Mouse (Mus musculus) midbrain, postnatal 0 days (tissue): ENCODE measurements at regions not wholly inside any gene's neighbourhood (a gene's known extent, or its start where the extent isn't known, plus 50 kb on each side); places are given as distances from the start of the nearest gene placed in this dataset.

Experiments
- ATAC-seq: fragments of 200-750 bp; cut with Nextera tagmentation; 2 replicates; pipeline ENCODE4 v1.8.0; 2017; ENCODE audit warnings: moderate number of reproducible peaks, mild to moderate bottlenecking, moderate TSS enrichment, moderate library complexity; ENCODE audit not compliant: low FRiP score
- DNase-seq: peaks from one replicate; pipeline ENCODE4 v3.0.0-alpha.2; 2015; ENCODE audit warnings: low spot score
- H3K27ac ChIP-seq: fragments of 300-500 bp; sonication (generic); 2 replicates; pipeline ENCODE4 v1.5.1; 2014; ENCODE audit warnings: low read depth, mild to moderate bottlenecking, low read length, mixed read lengths
- H3K27me3 ChIP-seq: fragments of 300-500 bp; sonication (generic); 2 replicates; pipeline ENCODE4 v1.6.1; 2014; ENCODE audit warnings: low read length, control low read depth, mixed read lengths; ENCODE audit not compliant: insufficient read depth
- H3K36me3 ChIP-seq: fragments of 300-500 bp; sonication (generic); 2 replicates; pipeline ENCODE4 v1.6.1; 2014; ENCODE audit warnings: low read length, control low read depth, mixed read lengths; ENCODE audit not compliant: insufficient read depth
- H3K4me1 ChIP-seq: fragments of 300-500 bp; sonication (generic); 2 replicates; pipeline ENCODE4 v1.6.1; 2014; ENCODE audit warnings: mild to moderate bottlenecking, control low read depth, antibody characterized with exemption, low read length, mixed read lengths; ENCODE audit not compliant: insufficient read depth
- H3K4me2 ChIP-seq: fragments of 300-500 bp; sonication (generic); 2 replicates; pipeline ENCODE4 v1.6.1; 2014; ENCODE audit warnings: low read depth, mild to moderate bottlenecking, low read length, mixed read lengths; ENCODE audit not compliant: poor library complexity, severe bottlenecking
- H3K4me3 ChIP-seq: fragments of 300-500 bp; sonication (generic); 2 replicates; pipeline ENCODE4 v1.5.1; 2014; ENCODE audit warnings: low read depth, mild to moderate bottlenecking, low read length, moderate library complexity
- H3K9ac ChIP-seq: fragments of 300-500 bp; sonication (generic); replicated peaks from 2 replicates; pipeline ENCODE4 v1.6.1; 2014; ENCODE audit warnings: mild to moderate bottlenecking, low read length, moderate library complexity, mixed read lengths; ENCODE audit not compliant: poor library complexity, severe bottlenecking
- H3K9me3 ChIP-seq: fragments of 300-500 bp; sonication (generic); 2 replicates; pipeline ENCODE4 v1.6.1; 2016; ENCODE audit warnings: low read length, control low read depth
- CTCF ChIP-seq: IDR thresholded peaks from 2 replicates; pipeline ENCODE4 v1.5.1; 2016; ENCODE audit warnings: antibody characterized with exemption, mild to moderate bottlenecking
- WGBS: fragments of 180-500 bp; shearing (Covaris S2); extraction: QIAGEN DNeasy Blood & Tissue Kit; methylation state at CpG from one replicate; pipeline ENCODE4 v1.1.7; 2014; 5-methylcytosine and 5-hydroxymethylcytosine counted together

DNA sequence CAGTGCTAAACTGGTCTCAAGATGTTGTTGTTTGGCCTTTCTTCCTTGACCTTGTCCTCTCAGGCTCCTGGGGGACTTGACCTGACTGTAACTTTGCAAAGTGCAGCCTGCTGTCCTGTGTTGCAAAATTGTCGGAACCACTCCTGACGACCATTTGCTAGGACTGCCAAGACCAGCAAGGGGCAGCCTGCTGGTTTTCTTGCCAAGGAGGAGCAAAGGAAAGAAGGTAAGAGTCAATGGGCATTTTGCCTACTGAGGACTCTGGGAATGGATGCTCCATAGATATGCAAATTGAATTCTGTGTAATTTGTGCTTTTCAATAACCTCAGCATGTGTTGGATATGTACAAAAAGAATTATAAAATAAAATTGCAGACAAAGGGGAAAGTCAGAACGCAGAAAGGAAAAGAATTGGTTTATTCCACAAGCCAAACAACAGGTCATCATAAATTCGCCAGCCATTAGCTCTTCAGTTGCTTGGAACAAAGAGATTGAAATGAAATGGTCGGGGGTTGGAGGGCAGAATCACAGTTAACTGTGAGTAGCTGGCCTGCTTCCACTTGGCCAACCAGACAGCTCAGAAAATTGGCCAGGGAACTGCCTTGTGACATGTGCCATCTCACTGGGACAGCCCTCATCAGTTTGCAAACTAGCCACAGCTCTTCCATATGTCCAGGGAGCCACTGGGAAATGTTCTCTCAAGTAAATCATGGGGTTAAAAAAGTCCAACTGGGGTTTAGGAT is 256.5 kb upstream of the Gm10192 start:
- Histone ChIP-seq H3K9ac (no peak overlapping the region), H3K4me2 (no peak overlapping the region), H3K27me3 (no peaks in the 10 kb centered on the region), H3K4me1 (no peaks in the 10 kb centered on the region), H3K36me3 (no peaks in the 10 kb centered on the region), H3K27ac (no peak overlapping the region), H3K4me3 (no peak overlapping the region), H3K9me3 (no peaks in the 10 kb centered on the region)
- WGBS: 56% methylated on average over 5 of the region's 5 CpGs
- DNase-seq: peak; percentile 92
- TF ChIP-seq CTCF: no peak
- ATAC-seq: peak; percentile 60; the same call in 1 of the 2 replicates

- DNase-seq: no peak
- no peak overlapping the region for H3K4me2 ChIP-seq
- ATAC-seq: no peak
- no peaks in the 10 kb centered on the region for H3K27me3 ChIP-seq
- no peaks in the 10 kb centered on the region for H3K36me3 ChIP-seq
- WGBS: 73% methylated on average over 1 of the region's 1 CpGs
- H3K9me3 ChIP-seq: no peaks in the 10 kb centered on the region
- H3K4me3 ChIP-seq: no peak overlapping the region
- H3K4me1 ChIP-seq: no peaks in the 10 kb centered on the region
- no peak overlapping the region for H3K9ac ChIP-seq
- H3K27ac ChIP-seq: no peak overlapping the region
- no peak for TF ChIP-seq CTCF
Measured at GRCm38 (mm10) chr4:97432681-97433080, 249.7 kb upstream of the Gm10192 start.

GRCm38 (mm10) chr4:97432094-97432493 is 249.1 kb upstream of the Gm10192 start:
- WGBS: 72% methylated on average over 1 of the region's 1 CpGs
- Histone ChIP-seq H3K27me3 (no peaks in the 10 kb centered on the region), H3K4me1 (no peaks in the 10 kb centered on the region), H3K4me2 (no peak overlapping the region), H3K36me3 (no peaks in the 10 kb centered on the region), H3K9ac (no peak overlapping the region), H3K9me3 (no peaks in the 10 kb centered on the region), H3K27ac (no peak overlapping the region), H3K4me3 (no peak overlapping the region)
- ATAC-seq (no peak), DNase-seq (no peak)
- TF ChIP-seq CTCF: no peak

DNA sequence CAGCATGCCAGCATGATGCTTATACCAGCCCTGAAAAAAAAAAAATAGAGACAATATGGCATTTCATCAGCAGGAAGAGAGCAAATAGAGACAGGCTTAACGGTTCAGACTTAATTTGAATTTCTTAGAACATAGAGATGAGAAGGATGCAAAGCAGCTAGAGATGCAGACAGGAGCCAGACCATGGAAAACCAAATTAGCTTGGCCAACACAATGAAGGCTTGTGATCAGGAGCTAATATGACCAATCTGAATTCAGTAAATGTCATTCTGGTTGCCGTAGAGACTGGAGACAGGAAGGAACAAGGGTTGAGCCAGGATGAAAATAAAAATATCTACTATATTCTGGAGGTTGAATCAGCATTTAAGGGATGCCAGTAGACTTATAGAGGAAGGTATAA is 248.3 kb upstream of the Gm10192 start:
- Histone ChIP-seq H3K4me2 (no peak overlapping the region), H3K9me3 (no peaks in the 10 kb centered on the region), H3K9ac (no peak overlapping the region), H3K36me3 (no peaks in the 10 kb centered on the region), H3K4me3 (no peak overlapping the region), H3K27ac (no peak overlapping the region), H3K27me3 (no peaks in the 10 kb centered on the region), H3K4me1 (no peaks in the 10 kb centered on the region)
- DNase-seq (peak; percentile 6), ATAC-seq (no peak)
- TF ChIP-seq CTCF: no peak
- 26% methylated on average over 2 of the region's 2 CpGs for WGBS

- no peak overlapping the region for H3K4me3 ChIP-seq
- no peak overlapping the region for H3K9ac ChIP-seq
- H3K4me1 ChIP-seq: no peaks in the 10 kb centered on the region
- DNase-seq (no peak), ATAC-seq (no peak)
- H3K27ac ChIP-seq: no peak overlapping the region
- H3K27me3 ChIP-seq: no peaks in the 10 kb centered on the region
- 100% methylated on average over 1 of the region's 1 CpGs for WGBS
- no peak for TF ChIP-seq CTCF
- no peaks in the 10 kb centered on the region for H3K36me3 ChIP-seq
- no peaks in the 10 kb centered on the region for H3K9me3 ChIP-seq
- H3K4me2 ChIP-seq: no peak overlapping the region
Measured at GRCm38 (mm10) chr4:97419845-97420244, 236.9 kb upstream of the Gm10192 start.

DNA sequence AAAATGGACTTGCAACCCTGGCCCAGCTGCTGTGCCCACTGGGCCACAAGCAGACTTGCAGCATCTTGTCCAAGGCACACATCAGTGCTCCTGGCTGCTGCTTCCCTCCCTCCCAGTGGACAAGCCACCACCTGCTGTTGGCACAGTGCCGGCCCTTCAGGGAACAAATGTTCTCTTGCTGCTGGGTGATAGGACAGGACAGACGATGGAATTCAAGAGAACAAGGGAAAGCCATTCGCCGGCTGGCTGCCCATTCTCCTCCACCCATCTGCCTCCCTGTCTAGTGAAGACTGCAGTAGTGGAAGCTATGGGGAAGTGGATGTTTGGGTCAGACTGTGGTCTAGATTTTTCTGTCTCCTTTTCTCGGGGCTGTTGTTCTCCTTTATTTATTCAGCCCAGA is 235.7 kb upstream of the Gm10192 start:
- H3K9ac ChIP-seq: no peak overlapping the region
- H3K4me2 ChIP-seq: no peak overlapping the region
- H3K4me1 ChIP-seq: no peaks in the 10 kb centered on the region
- H3K4me3 ChIP-seq: no peak overlapping the region
- no peaks in the 10 kb centered on the region for H3K27me3 ChIP-seq
- ATAC-seq (0 out of 2 replicates have a peak, but pooled peaks have one; percentile 52), DNase-seq (peak; percentile 89)
- no peak overlapping the region for H3K27ac ChIP-seq
- no peaks in the 10 kb centered on the region for H3K9me3 ChIP-seq
- no peak for TF ChIP-seq CTCF
- WGBS: 21% methylated on average over 5 of the region's 5 CpGs
- no peaks in the 10 kb centered on the region for H3K36me3 ChIP-seq
